Mouse (Mus musculus) neural tube, embryonic 11.5 days (tissue): ENCODE measurements at regions not wholly inside any gene's neighbourhood (a gene's known extent, or its start where the extent isn't known, plus 50 kb on each side); places are given as distances from the start of the nearest gene placed in this dataset.

Source experiments
- ATAC-seq: fragments of 200-750 bp; cut with Nextera tagmentation; 2 replicates; pipeline ENCODE4 v1.8.0; 2017; ENCODE audit warnings: moderate number of reproducible peaks, mild to moderate bottlenecking, moderate TSS enrichment, moderate library complexity; ENCODE audit not compliant: insufficient read depth, low FRiP score, low TSS enrichment
- DNase-seq: peaks from one replicate; pipeline ENCODE4 v3.0.0-alpha.2; 2015; ENCODE audit warnings: low spot score
- H3K27ac ChIP-seq: fragments of 300-500 bp; sonication (generic); 2 replicates; pipeline ENCODE4 v1.5.1; 2014; ENCODE audit warnings: low read depth, mild to moderate bottlenecking, low read length
- H3K27me3 ChIP-seq: fragments of 300-500 bp; sonication (generic); 2 replicates; pipeline ENCODE4 v1.6.1; 2014; ENCODE audit warnings: mild to moderate bottlenecking, low read length, mixed read lengths; ENCODE audit not compliant: control insufficient read depth, insufficient read depth
- H3K36me3 ChIP-seq: fragments of 300-500 bp; sonication (generic); 2 replicates; pipeline ENCODE4 v1.6.1; 2014; ENCODE audit warnings: mild to moderate bottlenecking, low read length, moderate library complexity, mixed read lengths; ENCODE audit not compliant: control insufficient read depth, insufficient read depth
- H3K4me1 ChIP-seq: fragments of 300-500 bp; sonication (generic); 2 replicates; pipeline ENCODE4 v1.6.1; 2014; ENCODE audit warnings: low read length, mixed read lengths; ENCODE audit not compliant: control insufficient read depth, insufficient read depth
- H3K4me2 ChIP-seq: fragments of 300-500 bp; sonication (generic); 2 replicates; pipeline ENCODE4 v1.6.1; 2014; ENCODE audit warnings: low read depth, mild to moderate bottlenecking, moderate library complexity
- H3K4me3 ChIP-seq: fragments of 300-500 bp; sonication (generic); 2 replicates; pipeline ENCODE4 v1.5.1; 2014; ENCODE audit warnings: low read depth, low read length
- H3K9ac ChIP-seq: fragments of 300-500 bp; sonication (generic); 2 replicates; pipeline ENCODE4 v1.6.1; 2014; ENCODE audit warnings: mild to moderate bottlenecking, low read length
- H3K9me3 ChIP-seq: fragments of 300-500 bp; sonication (generic); 2 replicates; pipeline ENCODE4 v1.6.1; 2016; ENCODE audit warnings: low read length; ENCODE audit not compliant: control insufficient read depth
- WGBS: fragments of 180-500 bp; shearing (Covaris S2); extraction: QIAGEN DNeasy Blood & Tissue Kit; methylation state at CpG from one replicate; pipeline ENCODE4 v1.1.7; 2014; 5-methylcytosine and 5-hydroxymethylcytosine counted together

DNA sequence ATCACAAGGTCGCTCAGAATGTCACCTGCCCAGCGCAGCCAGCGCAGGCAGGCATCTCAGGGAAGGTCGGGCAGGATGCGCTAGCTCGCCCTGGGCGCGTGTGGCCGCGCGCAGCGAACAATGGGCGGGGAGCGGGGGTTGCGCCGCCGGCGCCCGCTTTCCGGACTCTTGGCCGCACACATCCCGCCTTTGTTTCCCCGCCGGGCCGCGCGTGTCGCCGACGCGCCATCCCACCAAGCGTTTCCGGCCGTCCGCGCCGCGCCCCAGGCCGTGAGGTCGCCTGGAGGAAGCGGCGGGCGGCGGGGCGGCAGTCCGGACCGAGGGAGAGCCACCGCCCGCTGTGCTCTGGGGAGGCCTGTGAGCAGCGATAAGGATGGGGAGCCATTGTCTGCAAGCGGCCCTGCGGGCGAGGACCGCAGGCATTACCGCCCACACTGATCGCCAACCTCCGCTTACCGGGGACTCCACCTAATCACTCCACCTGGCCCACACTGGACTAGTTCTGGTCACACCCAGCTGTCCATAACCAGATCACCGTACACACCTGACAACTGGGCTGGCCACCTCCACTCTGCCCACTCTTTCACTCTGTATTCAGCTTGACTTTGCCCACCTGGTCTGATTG, 354.3 kb upstream of the Gm10295 start:
- peak overlapping the region; percentile 95 for H3K9ac ChIP-seq
- under 1% methylated on average over 53 of the region's 59 CpGs for WGBS
- H3K4me2 ChIP-seq = peak overlapping the region; percentile 82
- ATAC-seq = peak; percentile 89
- DNase-seq = peak; percentile 80
- peaks cover 3% of the 10 kb centered on the region; the same call in 1 of the 2 replicates for H3K4me1 ChIP-seq
- peak overlapping the region; percentile 60; the same call in 1 of the 2 replicates for H3K27ac ChIP-seq
- peak overlapping the region; percentile 48 for H3K4me3 ChIP-seq
- H3K9me3 ChIP-seq = no peaks in the 10 kb centered on the region
- no peaks in the 10 kb centered on the region for H3K36me3 ChIP-seq
- no peaks in the 10 kb centered on the region; the same call in 1 of the 2 replicates for H3K27me3 ChIP-seq

DNA sequence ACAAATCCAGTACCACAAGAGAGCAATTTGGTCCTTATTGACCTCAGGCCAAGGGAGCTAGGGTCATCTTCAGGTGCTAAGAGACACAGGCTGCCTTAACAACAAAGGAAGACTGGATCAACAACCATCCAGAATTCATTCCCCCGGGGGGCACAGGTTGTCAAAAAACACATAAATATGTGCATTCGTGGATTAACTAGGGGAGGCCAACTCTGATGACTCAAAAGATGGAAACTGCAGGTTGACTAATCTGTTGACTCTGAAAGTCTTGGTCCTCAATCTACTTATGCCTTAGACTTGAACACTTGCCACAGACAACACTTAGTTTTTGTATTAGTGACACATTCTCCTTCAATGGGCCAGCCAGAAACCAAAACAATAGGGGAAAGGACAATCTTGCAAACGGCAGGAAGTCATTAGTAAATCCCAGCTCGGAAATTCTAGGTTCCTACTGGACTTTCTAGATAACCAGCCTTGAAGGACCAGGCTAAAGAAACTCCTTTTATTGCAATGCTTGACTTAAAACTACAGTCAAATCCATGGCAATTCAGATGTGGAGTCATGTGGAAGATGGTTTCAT, 353.5 kb upstream of the Gm10295 start:
- Histone ChIP-seq H3K9ac (peak overlapping the region; percentile 95), H3K36me3 (no peaks in the 10 kb centered on the region), H3K9me3 (no peaks in the 10 kb centered on the region), H3K4me1 (peaks cover 3% of the 10 kb centered on the region; the same call in 1 of the 2 replicates), H3K27me3 (no peaks in the 10 kb centered on the region; the same call in 1 of the 2 replicates), H3K27ac (no peak overlapping the region), H3K4me2 (peak overlapping the region; percentile 82), H3K4me3 (no peak overlapping the region; the same call in 1 of the 2 replicates)
- WGBS = 68% methylated on average over 4 of the region's 4 CpGs
- no peak for DNase-seq
- ATAC-seq = peak; percentile 35; the same call in 1 of the 2 replicates
